Mouse (Mus musculus): Measurements from ENCODE around the gene Mt2. TPM values are rescaled to one million over a fixed set of nuclear protein-coding genes. Genes with fewer than 3 reads are reported as not detected.

Gene Mt2
- polyA plus RNA-seq, 1 experiment from 2014 or later, result 34.1 TPM

DNA sequence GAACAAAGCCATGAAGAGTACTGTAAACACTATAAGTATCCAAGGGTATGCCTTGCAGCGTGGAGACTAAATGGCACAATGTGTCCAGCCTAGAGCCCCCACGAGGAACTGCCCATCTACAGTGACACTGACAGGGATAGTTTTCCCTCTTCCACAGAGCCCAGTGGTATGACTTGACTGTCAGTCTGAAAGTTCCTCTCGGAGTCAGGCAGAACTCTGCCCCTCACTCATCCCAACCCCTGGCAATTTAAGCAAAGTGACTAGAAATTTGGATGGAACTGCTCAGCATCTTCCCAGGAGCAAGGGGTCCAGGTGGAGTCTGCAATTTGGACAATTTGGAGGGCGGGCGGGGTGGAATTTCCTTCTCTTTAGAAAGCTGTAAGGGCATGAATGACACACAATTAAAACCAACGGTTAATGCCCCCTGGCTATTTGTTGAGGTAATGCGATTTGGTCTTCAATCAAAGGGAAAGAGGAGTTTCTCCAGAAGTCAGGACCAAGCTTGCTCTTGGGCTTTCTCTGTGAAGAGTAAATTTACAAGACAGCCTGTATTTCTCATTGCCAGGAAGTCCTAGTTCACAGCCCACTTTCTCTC is 2.3 kb downstream of the Mt2 start:
- H3K36me3 ChIP-seq (replicated peaks), result no peaks in the 10 kb centered on the region

DNA sequence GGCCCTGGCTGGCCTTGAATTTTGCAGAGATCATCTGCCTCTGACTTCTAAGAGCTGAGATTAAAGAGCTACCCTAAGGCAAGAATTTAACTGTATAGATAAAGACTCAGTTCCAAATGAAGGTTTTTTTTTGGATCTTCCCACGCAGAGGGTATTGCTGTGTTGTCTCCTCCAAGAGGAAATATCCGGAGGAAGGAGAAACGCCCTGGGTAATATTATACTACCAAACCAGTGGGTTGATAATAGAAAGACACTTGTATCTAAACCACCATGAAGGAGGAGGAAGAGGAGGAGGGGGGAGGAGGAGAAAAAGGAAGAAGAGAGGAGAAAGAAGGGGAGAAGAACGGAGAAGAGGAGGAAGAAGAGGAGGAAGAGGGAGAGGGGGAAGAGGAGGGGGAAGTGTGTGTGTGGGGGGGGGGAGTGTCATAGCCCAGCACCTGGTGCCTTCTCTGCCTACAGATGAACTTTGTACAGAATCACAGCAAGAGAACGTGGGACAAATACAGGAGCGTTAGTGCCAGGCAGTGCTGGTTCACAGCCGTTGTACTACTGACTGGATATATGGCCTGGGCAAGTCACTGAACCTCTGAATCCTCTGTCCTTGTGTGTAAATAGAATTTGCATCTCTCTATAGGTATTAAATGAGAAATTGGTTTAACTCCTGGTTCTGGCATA is 5.4 kb downstream of the Mt2 start:
- 69% methylated on average over 7 of the region's 7 CpGs for WGBS

More for the DNA sequence above, 2.3 kb downstream of the Mt2 start:
- Histone ChIP-seq H3K27me3 (peaks cover 99% of the 10 kb centered on the region), H3K9ac (no peak overlapping the region), H3K4me1 (peaks cover 35% of the 10 kb centered on the region), H3K4me3 (replicated peaks) (no peak overlapping the region), H3K27ac (no peak overlapping the region), H3K4me2 (no peak overlapping the region), H3K9me3 (no peaks in the 10 kb centered on the region)
- WGBS, result 15% methylated on average over 7 of the region's 7 CpGs
- no peak for ATAC-seq (ENCODE audit: low FRiP score)

DNA sequence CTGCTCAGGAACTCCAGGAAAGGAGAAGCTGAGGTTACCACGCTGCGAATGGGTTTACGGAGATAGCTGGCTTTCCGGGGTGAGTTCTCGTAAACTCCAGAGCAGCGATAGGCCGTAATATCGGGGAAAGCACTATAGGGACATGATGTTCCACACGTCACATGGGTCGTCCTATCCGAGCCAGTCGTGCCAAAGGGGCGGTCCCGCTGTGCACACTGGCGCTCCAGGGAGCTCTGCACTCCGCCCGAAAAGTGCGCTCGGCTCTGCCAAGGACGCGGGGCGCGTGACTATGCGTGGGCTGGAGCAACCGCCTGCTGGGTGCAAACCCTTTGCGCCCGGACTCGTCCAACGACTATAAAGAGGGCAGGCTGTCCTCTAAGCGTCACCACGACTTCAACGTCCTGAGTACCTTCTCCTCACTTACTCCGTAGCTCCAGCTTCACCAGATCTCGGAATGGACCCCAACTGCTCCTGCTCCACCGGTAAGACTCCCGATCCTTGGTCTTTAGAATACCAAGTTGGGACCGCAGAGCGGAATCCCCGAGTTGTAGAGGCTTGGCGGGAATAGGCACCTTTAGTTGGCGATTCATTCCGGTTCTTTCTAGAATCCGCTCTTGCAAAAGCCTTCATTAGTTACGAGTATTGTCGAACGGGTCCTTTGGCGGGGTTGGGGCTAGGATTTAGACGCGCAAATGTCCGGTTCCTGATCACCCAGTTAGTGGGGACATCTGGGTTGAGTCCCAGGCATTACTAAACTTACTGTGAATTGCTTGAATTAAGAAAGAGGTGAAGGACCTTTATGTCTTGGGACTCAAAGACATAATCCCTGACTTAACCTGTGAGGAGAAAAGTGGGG is 6.6 kb downstream of the Mt2 start, which contains the start of gene Mt1:
Mt1 (plus strand) TSS at position 226 of the 856 bp plus-strand sequence.
- no peaks in the 10 kb centered on the region for H3K36me3 ChIP-seq (replicated peaks)
- no peak within 1 kb of the TSS for H3K27ac ChIP-seq
- under 1% methylated on average over 50 of the region's 50 CpGs for WGBS
- H3K9me3 ChIP-seq, result no peaks in the 10 kb centered on the region
- peak within 1 kb of the TSS; percentile 52 for H3K9ac ChIP-seq
- peak within 1 kb of the TSS; percentile 75 for H3K4me2 ChIP-seq
- peaks cover 27% of the 10 kb centered on the region for H3K4me1 ChIP-seq
- H3K27me3 ChIP-seq, result peaks cover 96% of the 10 kb centered on the region
- peak; percentile 80 for ATAC-seq (ENCODE audit: low FRiP score)
- peak within 1 kb of the TSS; percentile 44 for H3K4me3 ChIP-seq (replicated peaks)

More for the DNA sequence above, 5.4 kb downstream of the Mt2 start:
- Histone ChIP-seq H3K27ac (no peak overlapping the region), H3K9ac (no peak overlapping the region), H3K27me3 (peaks cover 96% of the 10 kb centered on the region), H3K4me3 (replicated peaks) (no peak overlapping the region), H3K4me2 (no peak overlapping the region), H3K36me3 (replicated peaks) (no peaks in the 10 kb centered on the region), H3K9me3 (no peaks in the 10 kb centered on the region), H3K4me1 (peaks cover 31% of the 10 kb centered on the region)
- ATAC-seq (ENCODE audit: low FRiP score), result no peak

DNA sequence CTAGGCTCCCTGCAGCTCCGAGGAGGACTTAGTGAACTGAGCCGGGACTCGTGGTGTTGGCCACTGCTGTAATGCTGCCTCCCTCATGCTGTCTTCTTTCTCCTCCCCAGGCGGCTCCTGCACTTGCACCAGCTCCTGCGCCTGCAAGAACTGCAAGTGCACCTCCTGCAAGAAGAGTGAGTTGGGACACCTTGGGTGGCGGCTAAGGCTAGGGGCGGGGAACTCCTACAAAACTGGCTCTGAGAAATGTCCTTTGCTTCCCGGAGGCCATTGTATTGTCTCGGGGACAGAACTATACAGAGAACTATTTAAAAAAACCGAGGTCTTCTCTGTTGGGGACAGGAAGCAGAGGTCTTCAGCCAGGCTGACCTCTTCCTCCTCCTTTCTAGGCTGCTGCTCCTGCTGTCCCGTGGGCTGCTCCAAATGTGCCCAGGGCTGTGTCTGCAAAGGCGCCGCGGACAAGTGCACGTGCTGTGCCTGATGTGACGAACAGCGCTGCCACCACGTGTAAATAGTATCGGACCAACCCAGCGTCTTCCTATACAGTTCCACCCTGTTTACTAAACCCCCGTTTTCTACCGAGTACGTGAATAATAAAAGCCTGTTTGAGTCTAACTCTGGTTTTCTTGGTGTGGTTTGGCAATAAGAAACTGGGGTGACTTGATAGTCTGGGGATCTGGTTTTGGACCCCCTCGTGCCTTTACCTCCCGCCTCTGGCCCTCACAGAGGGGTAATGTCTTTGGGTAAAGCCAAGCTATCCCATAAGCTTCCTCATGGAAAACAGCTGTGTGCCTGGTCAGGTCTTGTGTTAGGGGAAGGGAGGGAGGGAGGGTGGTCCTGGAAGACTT is 7.5 kb downstream of the Mt2 start:
- Histone ChIP-seq H3K4me2 (peak overlapping the region; percentile 75), H3K9ac (peak overlapping the region; percentile 52), H3K4me1 (peaks cover 27% of the 10 kb centered on the region), H3K27me3 (peaks cover 96% of the 10 kb centered on the region), H3K27ac (no peak overlapping the region), H3K9me3 (no peaks in the 10 kb centered on the region), H3K36me3 (replicated peaks) (no peaks in the 10 kb centered on the region), H3K4me3 (replicated peaks) (peak overlapping the region; percentile 44)
- no peak for ATAC-seq (ENCODE audit: low FRiP score)
- WGBS, result 4% methylated on average over 25 of the region's 25 CpGs

DNA sequence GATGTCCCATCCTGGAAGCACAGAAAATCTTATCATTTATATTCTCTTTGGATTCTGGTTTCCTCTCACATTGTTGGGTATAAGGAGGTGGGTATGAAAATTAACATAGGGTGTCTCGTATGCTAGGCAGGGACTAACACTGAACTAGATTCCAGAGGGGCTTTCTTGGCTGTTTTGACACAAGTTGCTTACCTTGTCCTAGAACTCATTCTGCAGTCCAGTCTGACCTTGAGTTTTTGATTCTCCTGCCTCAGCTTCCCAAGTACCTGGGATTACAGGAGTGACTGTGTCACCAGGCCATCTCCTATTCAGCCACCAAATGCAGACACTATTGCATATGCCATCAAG is 8.1 kb downstream of the Mt2 start:
- Histone ChIP-seq H3K4me2 (peak overlapping the region; percentile 75; the same call in 1 of the 2 replicates), H3K27me3 (peaks cover 95% of the 10 kb centered on the region), H3K9ac (no peak overlapping the region), H3K4me3 (replicated peaks) (peak overlapping the region; percentile 44; the same call in 1 of the 2 replicates), H3K9me3 (no peaks in the 10 kb centered on the region), H3K4me1 (peaks cover 27% of the 10 kb centered on the region), H3K27ac (no peak overlapping the region), H3K36me3 (replicated peaks) (no peaks in the 10 kb centered on the region)
- 70% methylated on average over 1 of the region's 1 CpGs for WGBS
- ATAC-seq (ENCODE audit: low FRiP score), result no peak

DNA sequence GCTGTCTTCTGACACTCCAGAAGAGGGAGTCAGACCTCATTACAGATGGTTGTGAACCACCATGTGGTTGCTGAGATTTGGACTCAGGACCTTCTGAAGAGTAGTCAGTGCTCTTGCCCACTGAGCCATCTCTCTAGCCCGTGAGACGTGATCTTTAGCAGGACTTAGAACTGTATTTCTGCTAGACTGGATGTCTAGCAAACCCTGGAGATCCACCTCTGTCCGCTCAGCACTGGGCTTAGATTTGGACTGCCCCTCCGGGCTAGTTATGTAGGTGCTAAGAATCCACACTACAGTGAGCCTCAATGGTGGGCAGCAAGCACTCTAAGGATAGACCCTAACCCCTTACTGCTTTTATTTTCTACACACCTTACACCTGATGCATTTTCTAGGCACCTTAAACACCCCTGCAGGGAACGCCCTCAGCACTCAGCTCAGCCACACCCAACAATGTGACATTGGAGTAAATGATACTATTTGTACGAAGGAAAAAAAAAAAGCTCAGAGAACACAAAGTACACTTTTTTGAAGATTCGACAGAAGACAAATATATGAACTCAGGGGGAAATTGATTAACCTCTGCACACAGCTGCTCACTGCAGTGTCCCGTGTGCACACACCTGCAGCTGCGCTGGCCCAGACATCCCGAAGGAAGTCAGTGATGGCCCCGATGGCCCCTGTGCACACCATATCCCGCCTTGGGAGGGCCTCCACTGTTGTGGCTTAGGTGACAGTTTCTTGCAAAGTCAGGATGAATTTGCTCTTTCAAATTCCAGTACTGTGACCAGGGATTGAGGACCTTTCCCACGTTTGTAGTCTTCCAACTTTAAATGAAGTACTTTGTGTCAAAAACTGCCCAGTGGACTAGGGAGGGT is 9.8 kb downstream of the Mt2 start:
- Histone ChIP-seq H3K27ac (no peak overlapping the region), H3K4me3 (replicated peaks) (no peak overlapping the region; the same call in 1 of the 2 replicates), H3K27me3 (peaks cover 95% of the 10 kb centered on the region), H3K4me2 (peak overlapping the region; percentile 43), H3K36me3 (replicated peaks) (no peaks in the 10 kb centered on the region), H3K4me1 (peaks cover 38% of the 10 kb centered on the region), H3K9me3 (no peaks in the 10 kb centered on the region), H3K9ac (no peak overlapping the region)
- no peak for ATAC-seq (ENCODE audit: low FRiP score)
- WGBS, result 63% methylated on average over 13 of the region's 13 CpGs

DNA sequence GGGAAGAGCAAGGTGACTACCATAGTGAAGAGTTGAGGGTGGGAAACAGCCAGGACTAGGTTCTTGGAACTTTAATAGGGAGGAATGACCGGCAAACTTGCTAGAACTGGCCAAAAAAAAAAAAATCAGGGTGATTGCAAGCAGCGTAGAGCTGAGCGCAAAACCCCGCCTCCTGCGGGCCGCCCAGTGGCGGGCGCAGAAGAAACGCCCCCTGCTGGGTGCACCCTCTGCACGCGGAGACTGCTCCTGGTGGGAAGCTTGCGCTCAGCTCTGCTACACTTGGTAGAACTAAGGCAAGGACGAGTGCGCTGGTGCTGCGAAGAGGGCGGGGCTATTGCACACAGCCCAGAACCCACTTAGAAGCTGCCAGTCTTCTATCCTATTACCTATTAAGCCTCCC is 10.7 kb downstream of the Mt2 start:
- no peaks in the 10 kb centered on the region for H3K36me3 ChIP-seq (replicated peaks)
- ATAC-seq (ENCODE audit: low FRiP score), result peak; percentile 72
- peaks cover 96% of the 10 kb centered on the region for H3K27me3 ChIP-seq

DNA sequence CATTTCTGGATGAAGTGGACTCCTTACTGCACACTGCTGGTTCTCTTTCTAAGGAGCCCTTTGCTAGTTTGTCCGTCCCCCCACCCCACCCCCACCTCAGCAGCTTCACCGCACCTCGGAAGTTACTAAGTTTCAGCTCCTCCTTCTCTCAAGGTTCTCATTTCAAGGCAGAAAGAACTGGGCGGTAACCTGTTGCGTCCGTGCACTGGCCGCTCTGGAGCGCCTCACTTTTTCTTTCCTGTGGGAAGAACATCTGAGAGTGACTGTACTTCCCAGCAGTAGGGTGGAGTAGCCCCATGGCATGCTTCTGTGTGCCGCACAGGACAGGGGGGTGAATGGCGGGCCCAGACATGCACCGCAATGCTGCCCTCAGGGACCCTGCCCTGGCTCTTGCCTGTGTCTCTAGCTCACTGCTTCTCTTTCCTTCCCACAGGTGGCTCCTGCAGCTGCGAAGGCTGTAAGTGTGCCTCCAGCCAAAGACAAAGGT is 11.9 kb downstream of the Mt2 start:
- Histone ChIP-seq H3K36me3 (replicated peaks) (no peaks in the 10 kb centered on the region), H3K4me2 (no peak overlapping the region), H3K4me1 (peaks cover 34% of the 10 kb centered on the region), H3K4me3 (replicated peaks) (no peak overlapping the region), H3K27me3 (peaks cover 87% of the 10 kb centered on the region), H3K9ac (no peak overlapping the region), H3K9me3 (no peaks in the 10 kb centered on the region), H3K27ac (no peak overlapping the region)
- WGBS, result 17% methylated on average over 12 of the region's 12 CpGs
- no peak for ATAC-seq (ENCODE audit: low FRiP score)

More for the DNA sequence above, 10.7 kb downstream of the Mt2 start:
- Histone ChIP-seq H3K9ac (no peak overlapping the region), H3K4me1 (peaks cover 43% of the 10 kb centered on the region), H3K4me3 (replicated peaks) (peak overlapping the region; percentile 24), H3K4me2 (peak overlapping the region; percentile 43), H3K27ac (no peak overlapping the region), H3K9me3 (no peaks in the 10 kb centered on the region)
- 1% methylated on average over 16 of the region's 16 CpGs for WGBS

DNA sequence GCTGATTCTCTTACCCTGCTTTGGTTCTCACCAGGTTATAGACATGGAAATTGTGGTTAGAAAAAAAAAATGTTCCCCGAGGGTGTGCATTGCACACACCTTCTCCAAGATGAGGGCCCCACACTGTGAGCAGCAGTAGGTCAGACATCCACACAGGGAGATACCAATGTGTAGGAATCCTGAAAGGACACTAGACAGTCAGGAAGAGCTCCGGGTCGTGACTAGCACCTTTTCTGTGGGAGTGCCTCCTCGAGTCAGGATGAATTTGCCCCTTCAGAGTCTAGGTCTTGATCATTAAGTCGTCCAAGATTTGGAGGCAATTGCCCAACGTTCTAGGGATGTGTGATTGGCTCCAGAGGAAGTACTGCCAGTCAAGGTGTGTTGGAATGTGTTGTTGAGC is 13.3 kb downstream of the Mt2 start:
- Histone ChIP-seq H3K4me1 (peaks cover 26% of the 10 kb centered on the region), H3K9ac (no peak overlapping the region), H3K4me2 (no peak overlapping the region), H3K4me3 (replicated peaks) (no peak overlapping the region), H3K27me3 (peaks cover 74% of the 10 kb centered on the region), H3K36me3 (replicated peaks) (no peaks in the 10 kb centered on the region), H3K27ac (no peak overlapping the region), H3K9me3 (no peaks in the 10 kb centered on the region)
- no peak for ATAC-seq (ENCODE audit: low FRiP score)
- WGBS, result 75% methylated on average over 6 of the region's 6 CpGs

DNA sequence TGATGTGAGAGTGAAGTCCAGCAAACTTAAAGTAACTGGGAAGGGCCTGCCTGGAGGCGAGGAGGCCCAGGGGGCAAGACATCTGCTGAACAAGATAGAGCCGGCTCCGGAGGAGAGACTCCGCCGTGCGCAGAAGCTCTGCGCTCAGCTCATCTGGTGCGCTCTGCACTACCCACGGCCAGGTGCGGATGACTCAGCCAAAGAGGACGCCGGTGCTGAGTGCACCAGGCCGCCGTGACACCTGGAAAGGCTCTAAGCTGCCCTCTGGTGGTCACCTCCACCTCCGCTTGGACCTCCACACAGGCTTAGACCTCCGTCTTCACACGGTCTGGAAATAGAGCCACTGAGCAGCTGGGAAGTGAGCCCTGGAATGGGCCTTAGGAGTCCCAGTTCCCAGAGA is 14.1 kb downstream of the Mt2 start:
- WGBS, result 4% methylated on average over 17 of the region's 17 CpGs
- H3K4me2 ChIP-seq, result peak overlapping the region; percentile 24; the same call in 1 of the 2 replicates
- peak overlapping the region; percentile 11; the same call in 1 of the 2 replicates for H3K4me3 ChIP-seq (replicated peaks)
- H3K27me3 ChIP-seq, result peaks cover 69% of the 10 kb centered on the region
- H3K9me3 ChIP-seq, result no peaks in the 10 kb centered on the region
- no peaks in the 10 kb centered on the region for H3K36me3 ChIP-seq (replicated peaks)
- peaks cover 33% of the 10 kb centered on the region for H3K4me1 ChIP-seq
- ATAC-seq (ENCODE audit: low FRiP score), result peak; percentile 33; the same call in 1 of the 2 replicates
- H3K27ac ChIP-seq, result no peak overlapping the region
- no peak overlapping the region for H3K9ac ChIP-seq
